Mouse (Mus musculus) natural killer cell, adult 2 months (primary cell): ENCODE measurements at regions not wholly inside any gene's neighbourhood (a gene's known extent, or its start where the extent isn't known, plus 50 kb on each side); places are given as distances from the start of the nearest gene placed in this dataset.

Source experiments
- DNase-seq, 2 experiments: peaks; one replicate each; pipeline ENCODE4 v3.0.0; 2022; ENCODE audit warnings: low spot score in 2 of 2

DNA sequence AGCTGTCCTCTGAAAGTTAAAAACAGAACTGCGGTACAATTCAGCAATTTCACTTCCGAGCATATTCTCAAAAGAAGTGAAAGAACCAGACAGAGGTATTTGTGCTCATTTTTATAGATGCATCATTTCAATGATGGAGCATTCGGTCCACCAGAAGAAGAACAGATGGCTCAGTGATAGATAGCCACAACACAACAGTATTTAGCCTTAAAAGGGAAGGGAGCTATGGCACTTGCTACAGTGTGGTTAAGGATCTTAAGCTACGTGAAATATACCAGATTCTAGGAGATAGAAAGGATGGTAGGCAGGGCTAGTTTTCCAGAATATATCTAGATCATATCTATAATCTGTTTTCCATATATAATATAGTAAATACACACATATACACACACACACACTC lies 77.5 kb upstream of the Gadd45a start:
- DNase-seq = no peak

DNA sequence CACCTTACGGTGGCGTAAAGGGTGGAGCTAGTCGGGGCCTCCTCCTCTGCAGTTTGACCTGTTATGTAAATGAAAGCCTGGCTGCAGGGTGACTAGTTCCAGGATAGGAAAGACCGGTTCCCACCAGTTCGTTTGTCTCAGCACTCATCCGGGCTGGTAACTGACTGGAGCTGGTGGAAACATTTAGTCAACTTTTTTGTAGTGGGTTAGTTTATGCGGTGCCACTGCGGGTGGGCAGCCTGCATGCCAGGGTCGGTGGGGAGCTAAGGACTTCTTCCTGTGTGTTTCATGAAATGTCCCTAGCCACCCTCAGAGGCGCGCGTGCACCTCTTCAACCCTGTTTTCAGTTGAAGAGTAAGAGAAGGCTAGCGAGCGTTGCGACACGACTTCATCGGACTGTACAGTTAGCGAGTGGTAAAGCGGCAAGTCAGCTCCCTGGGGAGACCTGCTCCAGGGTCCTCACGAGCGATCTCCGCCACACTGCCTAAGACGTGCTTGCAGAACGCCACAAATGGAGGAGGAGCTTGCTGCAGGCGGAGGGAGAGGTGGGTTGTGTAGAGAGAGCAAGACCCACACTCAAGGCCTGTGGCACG lies 76.5 kb upstream of the Gadd45a start:
- DNase-seq = no peak

DNA sequence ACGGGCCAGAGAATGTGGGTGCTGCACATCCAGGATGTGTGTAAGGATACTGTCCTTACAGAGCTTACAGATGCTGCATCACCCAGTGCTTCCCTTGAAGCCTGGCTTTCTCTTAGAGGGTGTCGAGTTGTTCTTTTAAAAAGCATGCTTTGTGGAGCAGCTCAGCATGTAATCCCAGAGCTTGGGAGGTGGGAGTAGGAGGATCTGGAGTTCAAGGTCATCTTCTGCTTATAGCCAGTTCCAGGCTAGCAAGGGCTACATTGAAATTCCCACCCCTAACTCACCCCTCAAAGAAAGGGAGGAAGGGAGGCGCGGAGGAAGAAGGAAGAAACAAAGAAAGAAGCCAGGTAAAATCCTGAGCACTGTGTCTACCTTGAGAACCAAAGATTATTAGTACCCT lies 76.0 kb upstream of the Gadd45a start:
- DNase-seq = no peak

DNA sequence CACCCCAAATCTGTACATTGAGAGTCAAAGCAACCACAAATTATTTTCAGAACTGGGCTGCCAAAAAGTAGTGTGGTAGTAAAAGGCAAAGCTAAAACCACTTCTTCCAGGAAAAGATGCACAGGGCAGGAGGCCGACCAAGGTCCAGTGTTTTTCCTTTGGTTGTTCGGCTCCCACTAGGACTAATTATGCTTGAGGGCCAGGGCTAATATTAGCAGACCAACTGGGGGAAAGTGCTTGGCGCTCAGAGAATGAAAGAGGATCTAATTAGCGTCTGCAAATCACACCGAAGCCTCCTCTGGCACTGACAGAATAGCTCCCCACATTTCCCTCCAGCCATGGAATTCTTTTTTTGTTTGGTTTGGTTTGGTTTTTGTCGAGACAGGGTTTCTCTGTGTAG lies 75.1 kb upstream of the Gadd45a start:
- DNase-seq = no peak

DNA sequence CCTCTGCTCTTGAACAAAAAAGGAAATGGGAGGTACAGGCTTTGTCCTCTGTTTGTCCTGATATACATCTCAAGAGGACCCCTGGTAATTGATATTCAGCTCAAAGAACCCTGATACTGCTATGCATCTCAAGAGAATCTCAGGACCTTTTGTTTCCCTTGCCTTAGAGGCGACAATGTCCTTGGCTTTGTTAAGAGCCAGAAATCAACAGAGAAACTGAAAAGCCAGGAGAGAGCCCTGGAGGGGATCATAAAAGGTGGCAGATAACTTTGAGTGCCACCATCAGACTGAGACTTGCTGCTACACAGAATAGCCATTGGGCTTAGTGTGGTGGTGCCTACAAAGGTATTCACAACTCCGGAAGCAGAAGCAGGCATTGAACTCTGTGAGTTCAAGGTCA lies 74.3 kb upstream of the Gadd45a start:
- DNase-seq = no peak

DNA sequence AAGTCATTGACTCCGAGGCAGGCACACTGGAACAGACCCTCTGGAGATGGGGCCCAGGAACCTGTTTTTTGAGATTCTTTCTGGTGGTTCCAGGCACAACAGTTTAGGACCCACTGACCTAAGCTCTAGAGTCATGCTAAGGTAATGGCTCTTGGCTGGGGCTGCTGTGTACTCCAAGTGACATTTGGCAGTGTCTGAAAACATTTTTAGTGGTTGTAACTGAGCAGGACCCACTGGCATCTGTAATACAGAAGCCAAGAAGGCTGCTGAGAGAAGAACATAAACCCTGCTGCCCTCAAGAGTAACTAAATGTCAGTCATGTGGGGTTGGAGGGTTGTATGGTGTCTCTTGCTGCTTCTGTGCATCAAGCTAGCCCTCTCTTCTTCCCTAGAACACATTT lies 73.1 kb upstream of the Gadd45a start:
- DNase-seq = no peak

DNA sequence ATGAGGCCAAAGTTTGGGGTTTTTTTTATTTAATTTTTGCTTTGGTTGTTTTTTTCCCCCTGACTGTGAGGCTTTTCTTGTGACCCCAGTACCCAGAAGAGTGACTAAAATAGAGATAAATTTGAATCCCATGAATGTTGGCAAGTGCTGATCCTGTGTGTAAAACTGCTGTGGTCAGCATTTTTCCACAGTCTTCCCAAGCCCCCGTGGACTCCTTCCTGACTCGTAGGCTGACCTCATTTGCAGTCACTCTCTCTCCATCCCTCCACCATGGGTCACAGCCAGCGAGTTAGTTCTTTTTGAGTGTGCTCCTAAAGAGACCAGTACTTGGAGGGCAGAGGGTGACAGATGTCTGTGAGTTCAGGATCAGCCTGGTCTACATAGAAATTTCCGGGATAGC lies 72.5 kb upstream of the Gadd45a start:
- DNase-seq = no peak

DNA sequence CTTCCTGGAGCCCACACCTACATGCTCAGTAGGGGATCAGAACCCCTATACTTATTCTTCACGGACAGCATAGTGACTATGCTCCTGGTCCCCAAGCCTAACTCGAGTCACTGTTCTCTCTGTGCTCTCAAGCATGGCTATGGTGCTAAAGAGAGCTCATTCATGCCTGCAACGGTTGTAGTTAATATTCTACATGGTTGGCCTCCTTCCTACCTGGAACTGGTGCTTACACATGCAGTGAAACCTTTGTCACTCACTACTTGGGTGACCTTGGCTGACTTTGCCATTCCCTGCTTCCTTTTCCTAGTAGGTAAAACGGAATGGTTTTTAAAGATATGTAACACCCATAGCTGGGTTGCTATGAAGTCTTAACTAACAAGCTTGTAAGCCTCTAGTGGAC lies 70.3 kb upstream of the Gadd45a start:
- DNase-seq = no peak

DNA sequence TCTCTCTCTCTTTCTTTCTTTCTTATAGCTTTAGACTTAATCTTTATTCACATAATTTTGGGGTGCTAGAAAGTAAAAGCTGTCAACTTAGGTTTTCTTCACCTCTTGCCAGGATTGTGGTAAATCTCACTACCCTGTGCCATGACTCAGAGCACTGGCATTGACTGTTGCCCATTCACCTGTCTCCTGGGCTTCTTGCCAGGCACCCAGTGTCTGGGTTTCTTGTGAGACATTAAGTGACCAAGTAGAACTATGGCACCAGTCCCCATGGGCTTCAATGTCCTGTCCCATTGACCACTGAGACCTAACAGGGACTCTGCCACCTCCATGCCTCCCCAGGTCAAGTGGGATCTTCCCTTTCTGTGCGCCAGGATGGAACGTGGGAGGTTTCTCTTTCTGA lies 69.2 kb upstream of the Gadd45a start:
- no peak for DNase-seq

DNA sequence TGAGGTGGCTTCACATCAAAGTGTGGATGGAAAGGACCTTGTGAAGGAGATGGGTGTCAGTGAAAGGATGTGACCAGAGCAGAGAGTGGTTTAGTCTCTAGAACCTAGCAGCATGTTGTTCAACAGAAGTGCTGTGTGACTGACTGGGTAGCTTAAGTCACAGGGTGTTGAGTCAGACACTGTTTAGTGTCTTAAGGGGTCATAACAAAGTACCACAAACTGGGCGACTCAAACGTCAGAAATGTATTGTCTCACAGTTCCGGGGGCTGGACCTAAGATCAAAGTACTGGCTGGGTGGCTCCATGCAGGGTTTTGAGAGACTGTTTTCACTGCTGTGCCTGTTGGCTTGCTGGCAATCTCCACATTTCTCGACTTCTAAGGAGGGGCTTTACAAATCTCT lies 68.1 kb upstream of the Gadd45a start:
- no peak for DNase-seq

DNA sequence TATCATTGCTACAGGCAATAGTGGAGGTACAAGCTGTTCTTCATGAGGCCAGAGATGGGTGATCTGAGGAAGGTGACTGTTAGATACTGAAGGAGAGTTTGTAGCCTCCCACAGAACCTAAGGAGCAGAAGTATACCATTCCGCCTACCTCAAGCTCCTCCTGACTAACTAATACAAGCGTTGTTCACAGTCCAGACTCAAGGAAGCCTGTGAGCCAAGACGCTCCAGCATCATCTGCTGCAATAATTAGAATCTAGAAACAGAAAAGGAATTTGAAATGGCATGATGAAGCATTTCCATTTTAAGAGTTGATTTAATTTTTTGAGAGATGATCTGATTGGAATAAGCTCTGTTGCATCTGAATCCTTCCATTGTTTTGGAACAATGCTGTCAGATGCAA lies 66.9 kb upstream of the Gadd45a start:
- no peak for DNase-seq

DNA sequence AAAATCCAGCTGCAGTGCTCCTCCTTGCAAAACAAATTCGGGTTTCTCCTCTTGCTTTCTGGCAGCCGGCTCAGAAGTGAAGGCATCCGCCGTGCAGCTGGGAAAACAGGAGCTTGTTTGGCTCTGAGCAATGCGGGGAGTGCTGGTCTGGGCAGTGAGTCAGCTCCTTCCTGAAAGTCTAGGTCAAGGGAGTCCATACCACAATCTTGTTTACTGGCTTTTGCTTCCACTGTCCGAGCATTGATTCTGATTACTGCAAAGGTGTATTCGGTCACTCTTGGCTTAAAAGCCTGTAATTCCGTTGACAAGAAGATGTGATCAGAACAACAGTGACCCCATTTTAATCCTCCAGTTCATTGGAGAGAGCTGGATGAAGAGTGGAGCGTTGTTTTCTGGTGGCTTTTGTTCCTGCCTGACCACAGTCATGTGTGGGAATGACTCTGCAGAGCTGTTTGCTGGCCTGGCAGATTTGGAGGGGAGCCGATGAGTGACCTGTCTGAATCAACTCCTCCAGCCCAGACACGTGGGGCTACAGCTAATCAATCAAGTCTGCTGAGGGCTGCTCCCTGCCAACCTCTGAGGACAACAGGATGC lies 65.4 kb upstream of the Gadd45a start:
- DNase-seq = no peak

DNA sequence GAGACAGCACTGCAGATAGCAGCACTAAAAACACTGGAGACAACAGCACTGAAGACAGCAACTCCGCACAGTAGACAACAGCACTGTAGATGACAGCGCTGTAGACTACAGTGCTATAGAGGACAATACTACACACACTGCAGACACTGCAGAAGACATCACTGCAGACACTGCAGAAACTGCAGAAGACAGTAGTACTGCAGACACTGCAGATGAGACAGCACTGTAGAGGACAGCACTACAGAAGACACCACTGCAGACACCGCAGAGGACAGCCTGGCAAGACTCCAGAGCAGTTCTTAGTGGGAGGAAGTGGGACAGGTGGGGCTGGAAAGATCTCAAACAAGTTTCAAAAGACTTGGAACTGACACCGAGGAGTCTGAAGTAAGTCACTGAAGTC lies 64.8 kb upstream of the Gadd45a start:
- no peak for DNase-seq

DNA sequence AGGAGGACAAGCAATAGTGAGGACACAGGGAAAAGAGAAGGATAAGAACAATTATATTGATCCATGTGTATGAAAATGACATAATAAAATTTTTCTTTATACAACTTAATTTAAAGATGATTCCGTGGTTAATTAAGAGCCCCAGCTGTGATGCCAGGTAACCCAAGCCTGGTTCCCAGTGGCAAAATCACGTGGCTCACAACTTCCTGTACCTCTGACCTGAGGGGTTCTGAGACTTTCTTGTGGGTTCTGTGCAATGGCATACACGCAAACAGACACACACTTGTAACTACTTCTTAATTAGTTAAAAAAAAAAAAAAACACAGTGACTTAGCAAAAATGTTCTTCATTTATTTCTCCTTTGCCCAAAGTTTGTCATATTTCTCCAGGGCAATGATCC lies 57.2 kb upstream of the Gadd45a start:
- DNase-seq = no peak

DNA sequence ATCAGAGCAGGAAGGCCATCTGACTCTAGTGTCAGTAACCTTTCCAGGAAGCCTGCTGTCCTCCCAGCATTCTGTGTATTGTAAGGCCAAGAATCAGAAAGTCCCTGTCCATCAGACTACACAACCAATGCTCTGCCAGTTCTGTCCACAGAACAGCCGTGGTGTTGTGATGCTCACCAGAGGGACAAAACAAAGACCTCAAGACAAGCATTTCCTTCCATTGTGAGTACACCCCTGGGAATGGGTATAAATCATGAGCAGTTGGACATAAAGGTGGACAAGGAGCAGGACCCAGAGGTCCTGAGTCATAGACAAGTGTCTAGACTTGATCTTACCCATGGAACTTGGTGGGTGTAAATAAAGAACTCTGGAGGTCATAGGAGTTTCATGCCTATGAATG lies 55.9 kb upstream of the Gadd45a start:
- DNase-seq = no peak

DNA sequence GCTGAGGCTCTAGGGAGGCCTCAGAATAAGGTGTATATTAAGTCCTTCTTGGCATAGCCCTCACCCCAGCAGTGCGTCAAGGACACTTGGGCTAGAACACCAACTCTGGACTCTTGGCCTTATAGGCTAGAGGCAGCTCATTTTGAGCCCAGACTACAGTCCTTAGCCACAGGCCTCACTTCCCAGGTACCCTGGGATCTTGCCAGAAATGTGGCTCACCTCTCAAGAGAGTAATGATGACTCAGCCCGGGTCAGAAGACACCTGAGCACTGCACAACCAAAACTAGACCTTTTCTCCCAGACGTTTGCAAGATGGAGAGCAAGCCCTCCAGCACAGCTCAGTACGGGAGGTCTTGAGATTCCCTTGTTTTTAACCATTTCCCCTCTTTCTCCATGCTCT lies 52.9 kb upstream of the Gadd45a start:
- no peak for DNase-seq

DNA sequence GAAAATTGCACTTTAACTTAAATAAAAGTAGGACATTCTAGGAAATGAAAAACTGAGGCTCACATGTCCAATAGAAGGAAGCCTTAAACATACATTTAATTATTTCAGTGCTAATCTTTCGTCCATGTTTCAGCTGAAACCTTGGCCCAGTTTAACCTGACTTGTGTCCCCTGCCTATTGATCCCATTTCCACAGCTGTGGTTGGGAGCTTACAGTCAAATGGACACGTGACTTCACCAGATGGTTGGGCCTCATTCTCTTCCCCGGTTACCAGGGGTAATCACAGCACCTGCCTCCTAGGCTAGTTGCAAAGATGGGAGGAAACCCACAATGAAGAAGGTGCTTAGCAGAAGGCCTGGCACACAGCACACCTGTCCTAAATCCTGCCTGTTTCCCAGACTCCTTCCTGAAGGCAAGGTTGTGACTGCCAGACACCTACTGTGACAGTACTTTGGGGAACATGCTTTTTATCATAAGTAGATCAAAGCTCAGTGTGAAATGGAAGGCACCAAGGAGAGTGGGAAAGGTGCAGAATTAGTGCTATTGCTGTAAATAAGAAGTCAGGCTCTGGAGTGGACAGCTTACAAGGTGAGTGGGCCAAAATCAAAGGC lies 52.4 kb upstream of the Gadd45a start:
- no peak for DNase-seq

DNA sequence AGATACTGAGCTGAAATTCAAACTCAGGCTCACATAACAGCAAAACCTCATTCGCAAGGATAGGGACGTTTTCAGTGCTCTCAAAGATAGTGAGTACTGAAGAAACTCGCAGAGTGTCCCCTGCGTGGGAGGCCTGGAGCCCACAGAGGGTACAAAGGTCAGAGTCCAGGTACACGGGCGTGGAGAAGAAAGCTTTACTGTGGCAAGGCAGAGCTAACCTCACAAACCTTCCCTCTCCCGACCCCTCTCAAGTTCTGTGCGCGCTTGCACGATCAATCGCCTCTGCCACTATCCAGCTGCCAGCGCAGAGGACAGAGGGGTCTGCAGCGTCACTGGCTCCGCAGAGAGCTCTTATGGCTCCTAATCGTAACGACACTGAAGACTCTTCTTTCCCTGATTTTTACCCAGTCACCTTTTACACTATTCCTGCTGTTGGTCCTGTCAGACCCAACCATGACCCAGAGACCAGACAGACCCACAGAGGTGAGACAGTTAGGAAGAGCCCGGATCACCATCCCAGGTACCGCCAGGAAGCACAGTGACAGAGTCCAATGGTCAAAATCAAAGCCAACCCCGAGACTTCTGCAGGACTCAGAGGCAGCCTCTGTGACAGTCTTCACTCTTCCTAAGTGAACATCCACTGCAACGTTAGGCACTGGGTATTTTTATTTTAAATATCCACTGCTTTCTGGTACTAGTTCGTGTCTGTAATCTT lies 51.6 kb upstream of the Gadd45a start:
- DNase-seq = no peak

DNA sequence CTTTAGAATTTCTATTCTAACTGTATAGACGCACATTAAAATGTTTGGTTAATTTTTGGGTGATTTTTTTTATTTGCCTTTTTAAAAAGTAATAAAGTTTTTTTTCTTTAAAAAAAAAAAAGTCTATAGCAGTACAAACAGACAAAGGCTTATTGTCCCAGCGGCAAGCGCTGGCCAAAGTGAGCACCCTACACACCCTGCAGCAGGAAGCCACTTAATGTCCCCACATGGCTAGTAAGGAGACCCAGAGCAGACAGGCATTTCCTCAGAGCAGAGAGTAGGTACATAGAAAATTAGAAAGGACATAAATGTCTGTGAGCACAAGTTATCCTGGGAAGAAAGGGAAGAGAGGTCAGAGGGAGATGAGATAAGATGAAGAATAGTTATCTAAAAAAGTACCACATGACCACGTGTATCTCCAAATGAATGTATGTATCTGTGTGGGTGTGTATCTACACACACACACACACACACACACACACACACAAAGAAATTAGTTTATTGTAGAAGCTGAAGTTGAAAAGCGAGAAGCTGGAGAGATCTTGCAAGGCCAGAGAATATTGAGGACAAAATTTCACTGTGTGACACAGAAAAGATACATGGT lies 50.7 kb upstream of the Gadd45a start:
- DNase-seq = no peak

DNA sequence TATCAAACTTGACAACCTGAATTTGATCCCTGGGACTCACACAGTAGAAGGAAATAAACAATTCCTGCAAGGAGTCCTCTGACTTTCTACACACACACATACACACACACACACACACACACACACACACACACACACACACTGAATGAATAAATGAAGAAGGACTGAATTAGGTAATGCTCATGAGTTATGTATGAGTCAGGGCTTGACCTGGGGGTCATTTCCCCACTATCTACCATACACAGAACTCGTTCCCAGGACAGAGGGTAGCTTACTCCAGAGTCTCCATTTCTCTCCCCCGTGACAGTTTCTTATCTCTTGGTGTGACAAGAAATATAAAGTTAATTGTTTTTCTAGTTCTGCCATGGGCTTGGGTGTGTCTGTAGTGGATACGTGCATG lies 50.1 kb upstream of the Gadd45a start:
- no peak for DNase-seq
